Mouse (Mus musculus): ENCODE results near the gene Olfr156.

The Olfr156 gene

DNA sequence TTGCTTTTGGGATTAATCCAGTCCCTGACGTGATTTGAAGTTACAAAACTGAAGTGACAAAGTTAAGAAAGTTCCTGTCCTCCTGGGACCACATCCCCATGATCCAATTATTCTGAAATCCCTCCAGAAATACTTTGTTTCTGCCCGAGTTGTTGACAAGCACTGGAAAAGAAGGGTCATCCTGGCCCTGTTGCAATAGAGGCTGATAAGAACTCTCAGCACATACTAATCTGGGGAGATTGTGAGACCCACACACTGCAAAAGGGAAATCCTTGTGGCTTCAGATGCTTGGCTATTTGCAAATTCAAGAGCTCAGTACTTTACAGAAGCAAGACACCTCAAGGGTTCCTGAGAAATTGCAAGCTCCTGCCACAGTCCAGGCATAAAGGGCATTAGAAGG lies 51.4 kb downstream of the Olfr156 start:
- no peak for TF ChIP-seq GATA4 (IDR thresholded peaks at IDR 0.05; ENCODE audit: insufficient replicate concordance, low read length)

DNA sequence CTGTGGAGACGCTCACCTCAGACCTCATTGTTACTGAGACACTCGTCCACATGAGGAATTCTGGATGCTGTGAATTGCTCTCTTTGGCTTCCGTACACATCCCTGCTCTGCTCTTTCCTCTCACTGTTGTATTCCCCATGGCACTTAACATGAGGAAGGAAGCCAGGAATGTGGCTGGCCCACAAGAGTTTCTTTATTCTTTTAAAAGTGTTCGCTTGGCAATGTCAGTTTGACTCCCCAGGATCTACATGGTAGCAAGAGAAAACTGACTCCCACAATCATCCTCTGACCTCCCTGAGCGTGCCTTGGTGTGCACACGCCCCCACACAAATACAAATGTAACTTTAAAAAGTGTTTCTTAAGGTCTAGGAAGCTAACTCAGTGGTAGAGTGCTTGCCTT lies 52.1 kb downstream of the Olfr156 start:
- TF ChIP-seq GATA4 (IDR thresholded peaks at IDR 0.05; ENCODE audit: insufficient replicate concordance, low read length), result no peak

DNA sequence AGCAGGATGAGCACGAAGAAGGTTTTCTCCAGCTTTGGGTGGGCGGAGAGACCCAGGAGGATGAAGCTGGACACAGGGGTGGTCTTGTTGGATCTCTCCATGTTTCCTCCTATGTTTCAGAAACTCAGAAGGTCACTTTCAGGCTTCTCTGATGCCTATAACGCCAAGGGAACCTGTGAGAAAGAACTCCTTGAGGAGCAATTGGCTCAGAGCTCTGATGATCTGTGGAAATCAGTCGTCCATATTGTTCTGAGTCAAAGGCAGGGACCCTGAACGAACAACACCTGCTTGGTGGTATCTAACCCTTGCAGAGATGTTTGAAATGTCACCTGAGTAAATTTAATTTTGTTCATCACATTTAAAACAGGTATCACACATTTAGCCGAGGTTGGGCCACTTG lies 52.8 kb downstream of the Olfr156 start, which contains the start of gene Olfr159:
TSS of gene Olfr159 (minus strand) at position 101 of the 400 bp plus-strand sequence.
- no peak for TF ChIP-seq GATA4 (IDR thresholded peaks at IDR 0.05; ENCODE audit: insufficient replicate concordance, low read length)
